Mouse (Mus musculus) kidney, postnatal 0 days (tissue): ENCODE results near the gene Hist2h2ac. TPM values are rescaled to one million over a fixed set of nuclear protein-coding genes. Genes with fewer than 3 reads are reported as not detected.
"Not testable (repeated sequence)": the region's sequence is repeated elsewhere in the genome, so short reads cannot be mapped to it uniquely, and the experiment has no call there.

ENCODE experiments used
- ATAC-seq: fragments of 200-750 bp; cut with Nextera tagmentation; replicated peaks from 2 replicates; pipeline ENCODE4 v1.8.0; 2017; ENCODE audit warnings: low read depth, moderate number of reproducible peaks, moderate TSS enrichment, moderate library complexity; ENCODE audit not compliant: low FRiP score
- DNase-seq: peaks from one replicate; pipeline ENCODE4 v3.0.0-alpha.2; 2016; ENCODE audit warnings: low spot score
- H3K27ac ChIP-seq: fragments of 300-500 bp; sonication (generic); 2 replicates; pipeline ENCODE4 v1.5.1; 2014; ENCODE audit warnings: mild to moderate bottlenecking
- H3K27me3 ChIP-seq: fragments of 300-500 bp; sonication (generic); 2 replicates; pipeline ENCODE4 v1.6.1; 2014; ENCODE audit warnings: low read length, mixed read lengths; ENCODE audit not compliant: insufficient read depth
- H3K36me3 ChIP-seq: fragments of 300-500 bp; sonication (generic); 2 replicates; pipeline ENCODE4 v1.6.1; 2014; ENCODE audit warnings: low read length, mixed read lengths; ENCODE audit not compliant: insufficient read depth
- H3K4me1 ChIP-seq: fragments of 300-500 bp; sonication (generic); replicated peaks from 2 replicates; pipeline ENCODE4 v1.6.1; 2014; ENCODE audit warnings: antibody characterized with exemption, low read length, mixed read lengths; ENCODE audit not compliant: insufficient read depth
- H3K4me2 ChIP-seq: fragments of 300-500 bp; sonication (generic); 2 replicates; pipeline ENCODE4 v1.6.1; 2014; ENCODE audit warnings: mild to moderate bottlenecking, low read length, moderate library complexity, mixed read lengths
- H3K4me3 ChIP-seq: fragments of 300-500 bp; sonication (generic); replicated peaks from 2 replicates; pipeline ENCODE4 v1.5.1; 2014; ENCODE audit warnings: low read depth, low read length
- H3K9ac ChIP-seq: fragments of 300-500 bp; sonication (generic); 2 replicates; pipeline ENCODE4 v1.6.1; 2014; ENCODE audit warnings: low read depth, low read length
- H3K9me3 ChIP-seq: fragments of 300-500 bp; sonication (generic); replicated peaks from 2 replicates; pipeline ENCODE4 v1.6.1; 2016; ENCODE audit warnings: low read length, inconsistent platforms, mixed read lengths
- CTCF ChIP-seq: IDR thresholded peaks from 2 replicates; pipeline ENCODE4 v1.5.1; 2016; ENCODE audit warnings: antibody characterized with exemption, low read depth, mild to moderate bottlenecking, moderate library complexity
- WGBS: fragments of 180-500 bp; shearing (Covaris S2); extraction: QIAGEN DNeasy Blood & Tissue Kit; methylation state at CpG from one replicate; pipeline ENCODE4 v1.1.7; 2014; 5-methylcytosine and 5-hydroxymethylcytosine counted together
- polyA plus RNA-seq: library from polyadenylated mRNA; unstranded; fragments of >200 nt; fragmentation: Nextera tagmentation; extraction: Ambion mirVana; gene quantifications from 2 replicates; pipeline ENCODE4 v1.2.1, GENCODE M21; 2015

Hist2h2ac gene
- 7.5 and 8.5 TPM in 2 replicates for polyA plus RNA-seq

- Histone ChIP-seq H3K27me3 (no peaks in the 10 kb centered on the region), H3K36me3 (no peaks in the 10 kb centered on the region), H3K27ac (peak within 1 kb of the TSS; percentile 99), H3K4me2 (peak within 1 kb of the TSS; percentile 60), H3K4me1 (peaks cover 33% of the 10 kb centered on the region), H3K9ac (peak within 1 kb of the TSS; percentile 82), H3K4me3 (peak within 1 kb of the TSS; percentile 69), H3K9me3 (no peaks in the 10 kb centered on the region)
- no peak for TF ChIP-seq CTCF
- peak; percentile 98 for DNase-seq
- WGBS, result under 1% methylated on average over 43 of the region's 43 CpGs
- ATAC-seq, result peak; percentile 91
Measured at GRCm38 (mm10) chr3:96220765-96221639, at the start of gene Hist2h2ac, which contains the start of gene Hist2h2be. Gene Hist2h2ac, minus strand, starts transcription at chr3:96220880. Gene Hist2h2be, plus strand, starts transcription at chr3:96221119.

DNA sequence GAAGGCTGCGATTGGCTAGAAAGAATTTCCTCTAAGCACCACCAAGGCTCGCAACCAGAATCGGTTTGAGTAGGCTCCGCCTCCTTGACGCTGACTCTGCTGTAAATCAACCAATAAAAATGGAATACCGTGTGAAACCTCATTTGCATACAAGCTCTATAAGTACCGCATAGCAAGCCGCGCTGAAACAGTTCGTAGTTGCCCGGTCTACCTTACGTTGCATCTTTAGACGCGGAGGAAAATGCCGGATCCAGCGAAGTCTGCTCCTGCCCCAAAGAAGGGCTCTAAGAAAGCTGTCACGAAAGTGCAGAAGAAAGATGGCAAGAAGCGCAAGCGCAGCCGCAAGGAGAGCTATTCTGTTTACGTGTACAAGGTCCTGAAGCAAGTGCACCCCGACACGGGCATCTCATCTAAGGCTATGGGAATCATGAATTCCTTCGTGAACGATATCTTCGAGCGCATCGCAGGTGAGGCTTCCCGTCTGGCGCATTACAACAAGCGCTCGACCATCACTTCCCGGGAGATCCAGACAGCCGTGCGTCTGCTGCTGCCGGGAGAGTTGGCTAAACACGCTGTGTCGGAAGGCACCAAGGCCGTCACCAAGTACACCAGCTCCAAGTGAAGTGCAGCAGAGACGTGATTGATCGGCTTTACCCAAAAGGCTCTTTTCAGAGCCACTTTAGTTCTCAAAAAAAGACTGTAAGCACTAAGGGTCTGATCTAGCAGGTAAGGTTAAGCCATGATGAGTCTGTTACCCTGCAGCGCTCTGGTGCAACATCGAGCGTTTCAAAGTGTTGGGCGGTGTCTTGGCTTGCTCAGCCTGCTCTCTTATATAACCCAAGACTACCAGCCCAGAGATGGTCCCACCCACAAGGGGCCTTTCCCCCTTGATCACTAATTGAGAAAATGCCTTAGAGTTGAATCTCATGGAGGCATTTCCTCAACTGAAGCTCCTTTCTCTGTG is 49.1 kb upstream of the Hist2h2ac start, which contains the start of gene Hist2h2bb:
Gene Hist2h2bb (plus strand): TSS at position 242 of the 964 bp plus-strand sequence.
- H3K9ac ChIP-seq, result peak within 1 kb of the TSS; percentile 64
- peak within 1 kb of the TSS; percentile 85 for H3K4me2 ChIP-seq
- no peaks in the 10 kb centered on the region for H3K27me3 ChIP-seq
- H3K4me3 ChIP-seq, result peak within 1 kb of the TSS; percentile 54
- peak; percentile 99 for DNase-seq
- peaks cover 6% of the 10 kb centered on the region for H3K4me1 ChIP-seq
- no peaks in the 10 kb centered on the region for H3K36me3 ChIP-seq
- ATAC-seq, result peak; percentile 95
- peak within 1 kb of the TSS; percentile 93 for H3K27ac ChIP-seq
- no peak for TF ChIP-seq CTCF
- no peaks in the 10 kb centered on the region for H3K9me3 ChIP-seq
- WGBS, result under 1% methylated on average over 45 of the region's 45 CpGs

DNA sequence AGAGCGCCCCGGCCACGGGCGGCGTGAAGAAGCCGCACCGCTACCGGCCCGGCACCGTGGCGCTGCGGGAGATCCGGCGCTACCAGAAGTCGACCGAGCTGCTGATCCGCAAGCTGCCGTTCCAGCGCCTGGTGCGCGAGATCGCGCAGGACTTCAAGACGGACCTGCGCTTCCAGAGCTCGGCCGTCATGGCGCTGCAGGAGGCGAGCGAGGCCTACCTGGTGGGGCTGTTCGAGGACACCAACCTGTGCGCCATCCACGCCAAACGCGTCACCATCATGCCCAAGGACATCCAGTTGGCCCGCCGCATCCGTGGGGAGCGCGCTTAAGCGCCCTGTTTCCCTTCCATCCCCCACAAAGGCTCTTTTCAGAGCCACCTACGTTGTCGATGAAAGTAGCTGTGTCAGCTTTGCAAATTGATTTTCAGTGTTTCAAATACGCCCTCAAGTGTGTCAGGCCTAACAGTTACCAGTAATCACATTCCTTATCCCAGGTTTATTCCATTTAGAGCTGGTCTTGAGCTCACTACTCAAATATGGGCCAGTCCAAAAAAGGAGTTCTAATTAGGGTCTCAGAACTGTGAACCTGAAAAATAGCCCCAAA is 48.2 kb upstream of the Hist2h2ac start:
- 0% methylated on average over 9 of the region's 44 CpGs for WGBS
- Histone ChIP-seq H3K4me3 (peak overlapping the region; percentile 54), H3K9ac (peak overlapping the region; percentile 64)

GRCm38 (mm10) chr3:96268051-96268775 is 47.5 kb upstream of the Hist2h2ac start, which contains the start of gene Hist2h3b:
Gene Hist2h3b, plus strand, starts transcription at chr3:96268654.
- ATAC-seq (peak; percentile 68), DNase-seq (peak; percentile 98)
- no peak for TF ChIP-seq CTCF
- Histone ChIP-seq H3K4me1 (peaks cover 11% of the 10 kb centered on the region), H3K9ac (peak within 1 kb of the TSS; percentile 64), H3K27me3 (no peaks in the 10 kb centered on the region), H3K27ac (peak within 1 kb of the TSS; percentile 93), H3K9me3 (no peaks in the 10 kb centered on the region), H3K4me3 (peak within 1 kb of the TSS; percentile 54), H3K36me3 (no peaks in the 10 kb centered on the region), H3K4me2 (peak within 1 kb of the TSS; percentile 85)
- 16% methylated on average over 28 of the region's 30 CpGs for WGBS

More for the DNA sequence above, 48.2 kb upstream of the Hist2h2ac start:
- H3K36me3 ChIP-seq, DNase-seq, H3K9me3 ChIP-seq, H3K27me3 ChIP-seq: not testable (repeated sequence)
- H3K27ac ChIP-seq, result peak overlapping the region; percentile 93
- H3K4me1 ChIP-seq, result peaks cover 11% of the 10 kb centered on the region
- peak overlapping the region; percentile 85 for H3K4me2 ChIP-seq
- ATAC-seq, result peak; percentile 35

DNA sequence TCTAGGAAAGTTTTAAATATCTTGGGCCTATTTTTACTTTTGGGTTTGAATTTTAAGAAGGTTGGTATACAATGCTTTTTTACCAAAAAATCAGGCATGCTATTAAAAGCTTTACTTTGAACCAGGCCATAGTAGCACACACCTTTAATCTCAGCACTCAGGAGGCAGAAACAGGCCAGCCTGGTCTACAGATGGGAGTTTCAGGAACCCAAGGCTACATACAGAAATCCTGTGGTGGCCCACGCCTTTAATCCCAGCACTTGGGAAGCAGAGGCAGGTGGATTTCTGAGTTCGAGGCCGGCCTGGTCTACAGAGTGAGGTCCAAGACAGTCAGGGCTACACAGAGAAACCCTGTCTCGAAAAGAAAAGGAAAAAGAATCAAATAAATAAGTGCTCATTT is 46.9 kb upstream of the Hist2h2ac start:
- no peaks in the 10 kb centered on the region for H3K36me3 ChIP-seq
- no peaks in the 10 kb centered on the region for H3K9me3 ChIP-seq
- DNase-seq (no peak), ATAC-seq (no peak)
- no peaks in the 10 kb centered on the region for H3K27me3 ChIP-seq
- no peak for TF ChIP-seq CTCF
- no peak overlapping the region for H3K9ac ChIP-seq
- H3K4me2 ChIP-seq, result peak overlapping the region; percentile 60; the same call in 1 of the 2 replicates
- H3K27ac ChIP-seq, result peak overlapping the region; percentile 93
- 76% methylated on average over 4 of the region's 4 CpGs for WGBS
- peak overlapping the region; percentile 37 for H3K4me3 ChIP-seq
- H3K4me1 ChIP-seq, result peaks cover 11% of the 10 kb centered on the region
